Mouse (Mus musculus) T-helper 2 cell (primary cell): ENCODE data around the gene Eif2ak4.

ENCODE experiments used
- in situ Hi-C: fragments of 300-600 bp; cut with MboI, MseI; formaldehyde crosslinking; loops from one replicate; pipeline ENCODE4 v1.15.1; 2025; ENCODE audit warnings: high pct_unique_total_duplicates

The Eif2ak4 gene

DNA sequence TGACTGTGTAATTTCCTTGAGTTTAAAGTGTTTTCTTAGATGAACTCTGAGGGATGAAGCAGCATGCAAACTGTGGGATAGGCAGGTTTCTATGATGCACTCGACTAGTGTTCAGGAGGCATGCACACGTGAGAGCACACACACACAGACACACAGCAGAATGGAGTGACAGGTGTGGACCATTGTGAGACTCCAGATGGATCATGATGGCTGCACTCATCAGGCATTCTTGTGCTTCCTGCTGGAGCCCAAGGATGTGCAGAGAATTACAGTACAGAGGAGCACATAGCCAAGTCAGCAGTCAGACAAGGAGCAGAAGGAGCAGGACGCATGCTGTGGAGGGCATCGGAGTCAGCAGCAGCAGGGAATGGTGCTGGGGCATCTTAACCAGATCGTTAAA, 15.9 kb downstream of the Eif2ak4 start:
- in situ Hi-C loops = no loop called here

DNA sequence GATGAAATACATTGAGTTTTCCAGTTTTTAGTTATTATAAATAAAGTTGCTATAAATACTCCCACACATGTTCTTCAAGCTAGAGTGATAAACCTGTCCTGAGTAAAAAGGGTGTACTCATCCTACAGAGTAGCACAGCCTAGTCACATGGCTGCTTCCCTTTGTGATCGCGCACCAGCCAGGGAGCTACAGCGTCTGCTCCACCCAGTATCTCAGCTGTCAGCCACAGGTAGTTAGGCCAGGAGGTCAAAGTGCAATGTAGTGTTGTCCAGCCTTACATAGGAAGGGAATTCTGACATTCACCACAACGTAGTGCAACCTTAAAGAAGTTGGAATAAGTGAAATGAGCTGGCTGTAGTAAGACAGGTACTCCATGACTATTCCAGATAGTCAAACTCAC, 17.1 kb downstream of the Eif2ak4 start:
- in situ Hi-C loops = no loop called here

DNA sequence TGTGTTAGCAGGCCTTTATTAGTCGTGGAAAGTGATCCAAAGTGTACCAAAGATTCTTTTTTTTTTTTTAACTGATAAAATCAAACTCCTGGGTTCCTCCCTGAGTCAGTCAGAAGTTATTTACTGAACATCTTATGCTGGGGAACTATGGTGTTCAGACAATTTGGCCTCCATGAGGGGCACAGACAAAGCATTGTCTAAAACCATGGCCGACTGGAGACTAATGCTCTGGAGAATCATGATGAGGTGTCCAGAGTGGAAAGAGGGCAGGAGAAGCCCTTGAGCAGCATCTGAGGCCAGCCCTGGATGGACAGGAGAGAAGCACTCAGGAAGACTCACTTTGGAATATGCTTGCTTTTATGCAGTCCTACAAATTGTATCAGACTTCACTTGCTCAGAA, 18.4 kb downstream of the Eif2ak4 start:
- in situ Hi-C loops = no loop called here

DNA sequence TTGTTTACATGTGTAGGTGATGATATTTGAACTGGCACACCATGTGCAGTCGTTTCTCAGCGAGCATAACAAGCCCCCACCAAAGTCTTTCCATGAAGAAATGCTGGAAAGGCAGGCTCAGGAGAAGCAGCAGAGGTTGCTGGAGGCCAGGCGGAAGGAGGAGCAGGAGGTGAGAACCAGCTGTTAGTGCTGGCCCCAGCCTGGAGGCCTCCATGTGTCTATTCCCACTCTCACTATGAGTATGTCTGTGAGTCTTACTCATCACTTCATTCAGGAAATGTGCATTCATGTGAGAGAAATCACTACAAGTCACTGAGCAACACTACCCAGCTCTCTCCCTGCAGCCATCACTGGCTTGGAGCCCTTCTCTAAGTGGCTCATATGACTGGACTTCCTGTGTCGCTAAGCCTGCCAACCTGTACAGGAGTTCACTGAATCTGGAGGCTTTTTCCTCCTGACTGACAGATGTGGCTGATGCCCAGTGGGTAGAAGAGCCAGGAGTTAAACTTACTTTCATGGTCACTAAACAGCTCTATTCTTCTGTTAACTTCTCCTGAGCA, 20.0 kb downstream of the Eif2ak4 start:
- in situ Hi-C loops = no loop called here

DNA sequence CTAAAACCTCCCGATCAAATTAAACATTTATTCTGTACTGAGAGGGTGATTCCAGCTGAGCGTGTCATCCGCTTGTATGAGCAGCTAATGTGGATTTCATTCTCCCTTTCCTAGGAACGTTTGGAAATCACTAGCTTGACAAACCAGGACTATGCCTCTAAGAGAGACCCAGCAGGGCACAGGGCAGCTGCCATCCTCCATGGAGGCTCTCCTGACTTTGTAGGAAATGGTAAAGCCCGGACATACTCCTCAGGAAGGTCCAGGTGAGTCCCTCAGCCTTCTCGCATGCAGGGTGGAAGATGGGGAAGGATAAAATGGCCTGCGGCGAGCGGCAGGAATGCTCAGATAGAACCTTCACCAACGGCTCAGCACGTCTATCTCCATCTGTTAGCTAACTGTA, 24.4 kb downstream of the Eif2ak4 start:
- in situ Hi-C loops = no loop called here

DNA sequence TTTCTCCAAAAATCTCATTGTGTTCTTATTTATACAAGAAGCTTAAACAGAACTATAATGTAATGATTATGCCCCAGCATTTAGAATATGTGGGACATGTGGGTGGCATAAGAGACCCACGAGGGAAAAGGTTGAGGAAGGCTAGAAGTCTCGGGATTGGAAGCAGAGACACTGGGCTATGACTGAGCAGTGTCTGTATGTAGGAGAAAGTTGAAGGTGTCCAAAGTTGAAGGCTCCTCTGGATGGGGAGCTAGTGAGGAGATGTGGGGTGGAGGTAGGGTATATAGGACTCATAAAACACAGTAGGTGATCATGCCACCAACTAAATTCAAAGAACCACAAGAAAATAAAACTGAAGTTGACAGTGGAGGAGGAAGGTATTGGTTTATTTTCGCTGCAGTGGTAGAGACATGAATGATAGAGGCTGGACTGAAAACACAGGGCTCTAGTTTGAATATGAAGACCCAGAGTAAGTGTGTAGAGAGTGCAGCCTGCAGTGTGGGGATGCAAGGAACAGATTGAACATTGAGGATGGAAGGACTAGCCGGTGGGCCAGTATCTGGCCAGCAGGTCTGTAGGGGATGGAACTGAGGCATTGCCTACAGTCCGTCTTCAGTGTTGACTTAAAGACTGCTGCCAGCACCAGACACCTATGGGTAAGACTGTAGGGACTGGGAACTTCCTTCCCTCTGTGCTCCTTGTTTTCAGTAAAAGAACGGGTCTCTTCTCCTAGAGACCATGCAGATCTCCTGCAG, 27.4 kb downstream of the Eif2ak4 start:
- in situ Hi-C loops = no loop called here

DNA sequence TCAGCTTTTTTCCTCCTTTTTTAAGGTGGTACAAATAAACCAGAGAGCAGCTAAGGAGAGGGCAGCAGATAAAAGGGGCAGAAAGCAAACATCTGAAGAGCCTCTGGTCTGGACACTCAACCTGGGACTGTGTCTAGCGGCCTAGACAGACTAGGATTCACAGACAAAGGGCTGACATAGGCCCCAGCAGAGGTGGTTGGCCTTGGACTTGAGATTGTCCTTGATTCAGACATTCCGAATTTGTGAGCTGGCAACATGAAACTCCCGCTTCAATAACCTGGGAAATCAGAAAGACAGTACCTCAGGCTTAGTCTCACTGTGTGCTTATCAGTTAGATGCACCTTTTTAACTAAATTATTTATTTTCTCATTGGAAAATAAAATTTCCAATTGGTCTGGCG, 29.7 kb downstream of the Eif2ak4 start:
- in situ Hi-C loops = no loop called here

DNA sequence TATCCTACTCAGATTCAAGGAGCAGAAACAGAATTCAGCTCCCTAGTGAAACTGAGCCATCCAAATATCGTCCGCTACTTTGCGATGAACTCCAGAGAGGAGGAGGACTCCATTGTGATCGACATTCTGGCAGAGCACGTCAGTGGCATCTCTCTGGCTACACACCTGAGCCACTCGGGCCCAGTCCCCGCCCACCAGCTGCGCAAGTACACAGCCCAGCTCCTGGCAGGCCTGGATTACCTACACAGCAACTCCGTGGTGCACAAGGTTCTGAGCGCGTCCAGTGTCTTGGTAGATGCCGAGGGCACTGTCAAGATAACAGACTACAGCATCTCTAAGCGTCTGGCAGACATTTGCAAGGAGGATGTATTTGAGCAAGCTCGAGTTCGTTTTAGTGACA, 33.5 kb downstream of the Eif2ak4 start:
- in situ Hi-C loops = no loop called here

DNA sequence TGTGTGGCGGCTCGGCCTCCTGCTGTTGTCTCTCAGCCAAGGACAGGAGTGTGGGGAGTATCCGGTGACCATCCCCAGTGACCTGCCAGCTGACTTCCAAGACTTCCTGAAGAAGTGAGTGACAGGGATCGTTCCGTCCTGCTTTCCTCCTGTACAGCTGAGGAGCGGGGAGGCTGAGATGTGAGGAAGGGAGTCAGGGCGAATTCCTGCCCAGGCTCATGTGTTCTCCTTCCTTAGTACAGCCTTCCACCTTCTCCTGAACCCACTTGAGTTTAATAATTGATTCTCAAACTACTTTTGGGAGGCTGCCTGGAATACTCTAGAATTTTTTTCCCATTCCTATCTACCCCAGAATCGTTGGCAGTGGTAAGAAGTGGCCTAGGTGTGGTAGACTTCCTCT, 34.0 kb downstream of the Eif2ak4 start:
- in situ Hi-C loops = no loop called here

DNA sequence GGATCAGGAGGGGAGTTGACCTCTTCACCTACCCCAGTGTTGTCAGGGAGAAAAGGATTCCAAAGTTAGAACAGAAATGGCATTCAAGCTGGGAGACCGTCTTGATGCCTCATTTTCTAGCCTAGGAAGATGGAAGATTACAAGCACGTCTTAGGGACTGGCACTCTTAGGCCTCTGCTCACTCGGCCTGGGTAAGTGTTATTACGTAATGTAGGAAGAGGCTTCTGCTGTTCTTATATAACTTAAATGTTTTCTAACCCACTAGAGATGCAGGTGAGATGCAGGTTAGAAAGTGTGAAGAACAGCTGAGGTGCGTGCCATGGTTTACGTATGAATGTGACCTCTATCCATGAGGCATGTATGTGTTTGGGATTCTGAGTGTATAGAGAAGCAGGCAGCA, 39.9 kb downstream of the Eif2ak4 start:
- in situ Hi-C loops = no loop called here

DNA sequence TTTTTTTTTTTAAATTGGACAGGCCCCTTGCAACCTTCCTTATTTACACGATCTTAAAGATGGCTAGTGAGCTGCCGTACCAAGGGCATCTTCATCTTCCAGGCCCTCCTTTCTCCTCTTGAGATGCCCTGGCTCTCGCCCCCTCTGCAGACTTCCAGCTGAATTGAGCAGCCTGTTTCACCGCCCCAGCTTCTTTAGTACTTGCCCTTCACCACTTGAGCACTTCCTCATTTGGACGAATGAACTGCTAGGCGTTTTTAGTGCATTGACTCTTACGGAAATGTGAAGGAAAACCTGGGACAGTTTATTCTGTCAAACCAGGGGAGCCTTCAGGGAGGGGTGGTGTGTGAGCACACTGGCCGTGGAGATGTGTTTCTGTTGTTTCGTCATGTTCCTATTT, 40.9 kb downstream of the Eif2ak4 start:
- in situ Hi-C loops = no loop called here

DNA sequence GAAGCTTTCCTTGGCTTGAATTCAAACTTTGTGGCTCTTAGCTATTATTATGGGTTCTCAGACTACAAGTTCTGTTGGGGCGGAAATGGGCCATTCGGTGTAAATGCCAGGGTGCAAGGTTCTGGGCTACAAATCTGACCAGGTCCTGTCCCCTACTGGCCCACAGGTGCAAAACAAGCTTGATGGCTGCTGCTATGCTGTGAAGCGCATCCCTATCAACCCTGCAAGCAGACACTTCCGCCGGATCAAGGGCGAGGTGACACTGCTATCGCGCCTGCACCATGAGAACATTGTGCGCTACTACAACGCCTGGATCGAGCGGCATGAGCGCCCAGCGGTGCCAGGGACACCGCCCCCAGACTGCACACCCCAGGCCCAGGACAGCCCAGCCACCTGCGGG, 42.2 kb downstream of the Eif2ak4 start:
- in situ Hi-C loops = no loop called here

DNA sequence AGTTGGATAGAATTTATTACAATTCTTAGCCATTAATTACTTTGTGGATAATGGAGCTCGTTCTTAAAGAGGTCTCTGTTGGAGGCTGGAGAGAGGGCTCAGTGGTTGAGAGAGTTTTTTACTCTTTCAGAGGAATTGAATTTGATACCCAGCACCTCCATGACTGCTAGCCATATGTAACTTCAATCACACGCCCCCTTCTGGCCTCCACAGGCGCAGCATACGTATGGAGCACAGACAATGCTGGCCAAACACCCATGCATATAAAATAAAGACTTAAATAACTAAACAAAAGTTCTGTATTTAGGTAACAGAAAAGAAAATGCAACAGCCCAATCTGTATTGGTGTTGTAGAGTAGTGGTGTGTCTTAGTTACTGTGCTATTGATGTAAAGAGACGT, 43.2 kb downstream of the Eif2ak4 start:
- in situ Hi-C loops = no loop called here

DNA sequence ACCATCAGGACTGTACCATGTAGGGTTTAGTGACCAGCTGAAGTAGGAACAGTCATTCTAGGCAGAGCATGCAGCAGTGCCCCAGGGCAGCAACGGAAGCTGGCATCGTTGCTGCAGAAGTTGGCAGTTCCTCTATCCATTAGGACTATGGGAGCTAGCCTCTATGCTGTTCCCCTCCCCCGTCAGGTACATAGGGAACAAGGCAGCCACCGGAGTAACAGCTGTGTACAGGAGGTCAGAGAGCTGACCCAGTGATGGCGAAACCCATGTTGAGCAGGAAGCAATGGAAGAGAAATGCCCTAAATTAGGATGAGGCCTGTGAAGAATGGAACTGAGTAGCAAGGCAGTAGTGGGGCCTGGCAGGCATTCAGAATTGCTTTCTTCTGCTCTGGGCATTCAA, 53.8 kb downstream of the Eif2ak4 start:
- in situ Hi-C loops = no loop called here

DNA sequence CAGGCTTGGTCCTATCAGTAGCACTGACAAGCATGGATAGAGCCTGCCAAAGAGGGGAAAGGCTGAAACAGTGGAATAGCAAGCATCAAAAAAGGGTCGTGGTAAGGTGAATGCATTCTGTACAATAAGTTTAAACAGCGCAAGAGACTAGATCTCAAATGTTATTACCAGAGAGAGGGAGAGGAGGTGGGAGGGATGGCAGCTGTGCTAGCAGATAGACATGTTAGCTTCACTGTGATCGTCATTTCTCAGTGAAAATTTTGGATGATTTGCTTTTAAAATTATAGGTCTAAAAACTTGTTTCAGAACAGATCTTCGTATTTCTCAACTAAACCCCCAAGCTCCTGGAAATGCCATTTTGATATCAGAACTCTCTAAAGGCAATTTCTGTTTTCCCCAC, 54.3 kb downstream of the Eif2ak4 start:
- in situ Hi-C loops = no loop called here

DNA sequence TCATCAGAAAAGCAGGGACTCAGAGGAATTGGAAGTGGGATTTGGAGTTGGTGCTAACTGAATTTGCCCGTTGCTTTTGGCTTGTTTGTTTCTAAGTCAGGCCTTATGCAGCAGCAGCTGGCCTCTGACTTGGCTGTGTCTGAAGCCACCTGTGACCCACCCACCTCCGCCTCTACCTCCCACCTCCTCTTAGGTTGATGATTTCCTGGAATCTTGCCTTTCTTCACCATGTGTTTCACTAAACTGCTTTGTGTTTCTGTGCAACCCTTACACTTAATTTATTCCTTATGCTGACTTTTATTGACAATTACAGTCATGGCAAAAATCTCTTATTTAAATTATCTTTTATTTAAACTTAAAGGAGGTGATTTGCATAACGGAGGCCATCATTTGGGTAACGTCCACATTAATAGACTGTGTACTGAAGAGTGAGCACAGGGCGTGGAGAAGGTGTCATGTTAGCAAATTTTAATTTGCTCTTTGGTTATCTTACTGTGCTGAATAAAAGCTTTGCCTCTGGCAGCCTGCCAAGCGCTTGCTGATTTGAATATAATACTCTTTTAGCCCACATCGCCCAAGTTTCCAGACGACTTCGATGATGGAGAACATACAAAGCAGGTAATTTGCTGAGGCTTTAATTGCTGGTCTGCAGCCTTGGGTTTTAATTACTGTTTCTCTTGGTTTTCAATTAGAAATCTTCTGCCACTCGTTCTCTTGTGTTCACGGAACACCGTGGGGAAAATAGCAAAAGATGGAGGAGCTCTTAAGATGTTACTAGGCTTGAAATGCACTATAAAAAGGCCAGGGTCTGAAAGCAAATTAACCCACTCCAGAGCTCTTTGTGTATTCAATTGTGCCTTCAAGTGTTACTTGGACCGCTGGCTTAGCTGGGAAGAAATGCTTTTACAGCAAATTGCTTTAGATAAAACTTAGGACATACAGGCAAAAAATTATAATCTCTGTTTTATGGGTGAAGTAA, 57.6 kb downstream of the Eif2ak4 start:
- in situ Hi-C loops = no loop called here

DNA sequence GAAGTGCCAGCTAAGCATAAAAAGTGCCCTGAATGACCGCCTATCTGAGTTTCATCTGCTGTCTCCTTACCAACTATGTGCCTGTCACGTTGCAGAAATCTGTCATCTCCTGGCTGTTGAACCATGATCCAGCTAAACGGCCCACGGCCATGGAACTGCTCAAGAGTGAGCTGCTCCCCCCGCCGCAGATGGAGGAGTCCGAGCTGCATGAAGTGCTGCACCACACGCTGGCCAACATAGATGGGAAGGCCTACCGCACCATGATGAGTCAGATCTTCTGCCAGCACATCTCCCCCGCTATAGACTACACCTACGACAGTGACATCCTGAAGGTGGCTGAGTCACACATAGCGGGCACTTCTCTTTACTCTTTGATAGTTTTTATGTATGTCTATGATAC, 59.8 kb downstream of the Eif2ak4 start:
- in situ Hi-C loops = no loop called here

DNA sequence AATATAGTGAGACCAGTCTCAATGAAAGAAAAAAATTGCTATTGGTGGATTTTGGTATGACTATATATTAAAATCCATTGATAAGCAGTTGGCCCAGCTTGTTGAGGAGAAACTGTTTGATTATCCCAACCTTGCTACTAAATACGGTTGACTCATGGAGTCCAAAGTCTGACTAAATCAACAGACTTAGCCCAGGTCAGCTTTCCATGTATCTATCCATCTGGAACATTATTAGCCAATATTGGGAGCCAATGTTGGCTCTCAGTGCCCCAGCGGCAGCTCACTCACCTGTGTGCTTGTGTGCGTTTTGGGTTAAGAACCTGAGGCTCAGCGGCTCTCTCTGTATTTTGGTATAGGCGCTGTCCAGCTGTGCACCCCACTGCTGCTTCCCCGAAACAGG, 62.6 kb downstream of the Eif2ak4 start:
- in situ Hi-C loops = no loop called here

DNA sequence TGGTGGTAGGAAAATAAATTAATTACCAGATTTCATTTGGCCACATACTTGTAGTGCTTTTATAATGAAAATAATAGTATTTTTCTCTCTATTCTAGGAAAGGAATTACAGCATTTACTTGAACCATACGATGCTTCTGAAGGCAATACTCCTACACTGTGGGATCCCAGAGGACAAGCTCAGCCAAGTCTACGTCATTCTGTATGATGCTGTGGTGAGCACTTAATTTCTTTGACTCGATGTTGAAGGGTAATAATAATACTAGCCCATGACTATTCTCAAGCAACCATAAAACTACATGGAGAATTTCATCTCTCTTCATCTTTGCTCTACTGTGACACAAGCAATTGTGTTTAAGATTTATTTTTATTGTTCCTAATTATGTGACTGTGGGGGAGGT, 68.6 kb downstream of the Eif2ak4 start:
- in situ Hi-C loops = no loop called here

DNA sequence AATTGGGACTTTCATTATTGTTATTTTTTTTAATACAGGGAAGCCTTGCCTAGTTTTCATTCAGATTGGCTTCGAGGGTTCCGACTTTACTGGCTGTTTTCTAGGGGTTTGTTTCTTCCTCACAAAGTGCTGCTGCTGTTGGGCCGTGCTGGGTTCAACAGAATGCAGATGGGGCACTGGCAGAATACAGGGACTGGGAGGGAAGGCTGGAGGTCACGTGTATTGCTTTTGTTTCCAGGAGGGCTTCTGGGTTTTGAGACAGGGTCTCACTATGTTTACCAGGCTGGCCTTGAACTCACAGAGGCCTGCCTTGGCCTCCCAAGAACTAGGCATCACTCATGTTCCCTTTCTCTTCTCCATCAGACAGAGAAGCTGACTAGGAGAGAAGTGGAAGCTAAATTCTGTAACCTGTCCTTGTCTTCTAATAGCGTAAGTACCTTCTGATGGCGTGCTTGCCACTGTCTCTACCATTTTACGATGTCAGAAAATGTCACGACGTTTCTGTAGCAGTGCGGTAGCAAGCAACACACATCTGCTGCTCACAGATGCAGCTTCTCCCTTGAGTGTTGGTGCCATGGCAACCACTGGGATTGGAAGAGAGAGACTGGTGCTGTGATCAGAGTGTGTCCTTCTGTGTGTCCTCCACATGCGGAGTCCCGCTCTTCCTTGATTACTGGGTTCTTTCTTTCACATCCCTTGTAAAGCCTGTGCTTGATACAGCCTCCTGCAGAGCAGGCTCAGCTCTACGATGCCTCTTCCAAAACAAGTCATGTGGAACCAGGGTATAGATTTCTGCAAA, 69.2 kb downstream of the Eif2ak4 start:
- in situ Hi-C loops = no loop called here

DNA sequence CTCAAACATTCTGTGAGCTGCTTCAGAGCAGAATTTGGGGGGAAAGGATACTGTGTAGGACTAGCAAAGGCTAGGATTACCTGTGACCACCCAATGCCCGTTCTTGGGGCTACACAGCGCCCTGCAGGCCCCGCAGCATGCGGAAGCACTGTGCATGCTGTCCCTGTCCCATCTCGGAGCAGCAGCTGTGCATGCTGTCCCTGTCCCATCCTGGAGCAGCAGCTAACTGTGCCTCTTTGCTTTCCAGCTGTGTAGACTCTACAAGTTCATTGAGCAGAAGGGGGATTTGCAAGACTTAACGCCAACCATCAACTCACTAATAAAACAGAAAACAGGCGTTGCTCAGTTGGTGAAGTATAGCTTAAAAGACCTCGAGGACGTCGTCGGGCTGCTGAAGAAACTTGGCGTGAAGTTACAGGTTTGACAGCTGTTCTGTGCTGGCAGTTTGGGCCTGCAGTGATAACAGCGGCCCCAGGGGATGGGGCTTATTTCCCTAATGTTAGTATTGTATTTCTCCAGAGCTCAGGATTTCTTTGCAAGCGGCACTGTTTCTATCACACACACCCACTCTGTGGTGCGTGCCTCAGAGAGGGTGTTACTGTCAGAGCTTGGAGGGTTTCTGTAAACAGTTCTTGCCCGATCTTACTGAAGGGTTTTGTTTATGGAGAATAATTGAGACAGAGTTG, 73.2 kb downstream of the Eif2ak4 start:
- in situ Hi-C loops = no loop called here
